Mouse (Mus musculus): Measurements from ENCODE around the gene Zswim3. TPM values are rescaled to one million over a fixed set of nuclear protein-coding genes. Genes with fewer than 3 reads are reported as not detected.
A peak's percentile ranks its signal among the peaks of the same experiment; 100 is the strongest.
"Not testable (repeated sequence)": the region's sequence is repeated elsewhere in the genome, so short reads cannot be mapped to it uniquely, and the experiment has no call there.

The Zswim3 gene
- polyA plus RNA-seq, 1 experiment, result 2.6 TPM

- TF ChIP-seq POLR2A (IDR thresholded peaks at IDR 0.05; ENCODE audit: low read depth, low read length), result no peak
- no peak for TF ChIP-seq CTCF (IDR thresholded peaks at IDR 0.05; ENCODE audit: extremely low read depth, insufficient read length, insufficient replicate concordance, low read depth, low read length)
- no peak overlapping the region for H3K27ac ChIP-seq (ENCODE audit: insufficient read depth, low read depth, low read length)
- 32% methylated on average over 9 of the region's 9 CpGs for WGBS
- H3K27me3 ChIP-seq (ENCODE audit: control insufficient read depth, insufficient read depth, low read length), result peaks cover 18% of the 10 kb centered on the region
- no peak overlapping the region for H3K4me3 ChIP-seq (ENCODE audit: low read depth, low read length)
- H3K36me3 ChIP-seq (ENCODE audit: control insufficient read depth, insufficient read depth, low read length), result no peaks in the 10 kb centered on the region
- peaks cover 11% of the 10 kb centered on the region for H3K4me1 ChIP-seq (ENCODE audit: control insufficient read depth, insufficient read depth, insufficient read length, low read length)
These were observed 54.9 kb downstream of the Zswim3 start for GRCm38 (mm10) chr2:164859640-164860432.

GRCm38 (mm10) chr2:164861094-164861493 is 56.2 kb downstream of the Zswim3 start:
- Histone ChIP-seq H3K36me3 (ENCODE audit: control insufficient read depth, insufficient read depth, low read length) (no peaks in the 10 kb centered on the region), H3K27me3 (ENCODE audit: control insufficient read depth, insufficient read depth, low read length) (peaks cover 18% of the 10 kb centered on the region), H3K4me3 (ENCODE audit: low read depth, low read length) (no peak overlapping the region), H3K4me1 (ENCODE audit: control insufficient read depth, insufficient read depth, insufficient read length, low read length) (peaks cover 11% of the 10 kb centered on the region), H3K27ac (ENCODE audit: insufficient read depth, low read depth, low read length) (no peak overlapping the region)
- TF ChIP-seq CTCF (IDR thresholded peaks at IDR 0.05; ENCODE audit: extremely low read depth, insufficient read length, insufficient replicate concordance, low read depth, low read length), result no peak
- no peak for TF ChIP-seq POLR2A (IDR thresholded peaks at IDR 0.05; ENCODE audit: low read depth, low read length)
- WGBS, result 67% methylated on average over 4 of the region's 4 CpGs

GRCm38 (mm10) chr2:164862179-164862861 is 57.4 kb downstream of the Zswim3 start:
- Histone ChIP-seq H3K4me1 (ENCODE audit: control insufficient read depth, insufficient read depth, insufficient read length, low read length) (peaks cover 12% of the 10 kb centered on the region), H3K27ac (ENCODE audit: insufficient read depth, low read depth, low read length) (peak overlapping the region; percentile 46), H3K4me3 (ENCODE audit: low read depth, low read length) (no peak overlapping the region), H3K27me3 (ENCODE audit: control insufficient read depth, insufficient read depth, low read length) (peaks cover 7% of the 10 kb centered on the region), H3K36me3 (ENCODE audit: control insufficient read depth, insufficient read depth, low read length) (no peaks in the 10 kb centered on the region)
- TF ChIP-seq POLR2A (IDR thresholded peaks at IDR 0.05; ENCODE audit: low read depth, low read length) (no peak), CTCF (IDR thresholded peaks at IDR 0.05; ENCODE audit: extremely low read depth, insufficient read length, insufficient replicate concordance, low read depth, low read length) (no peak)
- 18% methylated on average over 9 of the region's 9 CpGs for WGBS

GRCm38 (mm10) chr2:164863411-164863810 is 58.5 kb downstream of the Zswim3 start:
- not testable (repeated sequence) for H3K4me3 ChIP-seq (ENCODE audit: low read depth, low read length); H3K27me3 ChIP-seq (ENCODE audit: control insufficient read depth, insufficient read depth, low read length); H3K36me3 ChIP-seq (ENCODE audit: control insufficient read depth, insufficient read depth, low read length); H3K27ac ChIP-seq (ENCODE audit: insufficient read depth, low read depth, low read length)
- H3K4me1 ChIP-seq (ENCODE audit: control insufficient read depth, insufficient read depth, insufficient read length, low read length), result peaks cover 12% of the 10 kb centered on the region
- WGBS, result 89% methylated on average over 7 of the region's 9 CpGs

- 46% methylated on average over 4 of the region's 4 CpGs for WGBS
These were observed 59.7 kb downstream of the Zswim3 start for GRCm38 (mm10) chr2:164864593-164864992.

GRCm38 (mm10) chr2:164866741-164867551 is 62.0 kb downstream of the Zswim3 start:
- TF ChIP-seq POLR2A (IDR thresholded peaks at IDR 0.05; ENCODE audit: low read depth, low read length) (no peak), CTCF (IDR thresholded peaks at IDR 0.05; ENCODE audit: extremely low read depth, insufficient read length, insufficient replicate concordance, low read depth, low read length) (no peak)
- peaks cover 3% of the 10 kb centered on the region for H3K4me1 ChIP-seq (ENCODE audit: control insufficient read depth, insufficient read depth, insufficient read length, low read length)
- no peaks in the 10 kb centered on the region for H3K36me3 ChIP-seq (ENCODE audit: control insufficient read depth, insufficient read depth, low read length)
- WGBS, result 38% methylated on average over 16 of the region's 16 CpGs
- peak overlapping the region; percentile 60 for H3K27ac ChIP-seq (ENCODE audit: insufficient read depth, low read depth, low read length)
- no peaks in the 10 kb centered on the region for H3K27me3 ChIP-seq (ENCODE audit: control insufficient read depth, insufficient read depth, low read length)
- H3K4me3 ChIP-seq (ENCODE audit: low read depth, low read length), result no peak overlapping the region

More at GRCm38 (mm10) chr2:164864593-164864992, 59.7 kb downstream of the Zswim3 start:
- TF ChIP-seq CTCF (IDR thresholded peaks at IDR 0.05; ENCODE audit: extremely low read depth, insufficient read length, insufficient replicate concordance, low read depth, low read length) (no peak), POLR2A (IDR thresholded peaks at IDR 0.05; ENCODE audit: low read depth, low read length) (no peak)
- peaks cover 6% of the 10 kb centered on the region for H3K4me1 ChIP-seq (ENCODE audit: control insufficient read depth, insufficient read depth, insufficient read length, low read length)
- H3K27ac ChIP-seq (ENCODE audit: insufficient read depth, low read depth, low read length), result no peak overlapping the region
- H3K4me3 ChIP-seq (ENCODE audit: low read depth, low read length), result no peak overlapping the region
- no peaks in the 10 kb centered on the region for H3K27me3 ChIP-seq (ENCODE audit: control insufficient read depth, insufficient read depth, low read length)
- no peaks in the 10 kb centered on the region for H3K36me3 ChIP-seq (ENCODE audit: control insufficient read depth, insufficient read depth, low read length)

- Histone ChIP-seq H3K27me3 (ENCODE audit: control insufficient read depth, insufficient read depth, low read length) (no peaks in the 10 kb centered on the region), H3K4me1 (ENCODE audit: control insufficient read depth, insufficient read depth, insufficient read length, low read length) (peaks cover 6% of the 10 kb centered on the region; the same call in 1 of the 2 replicates), H3K27ac (ENCODE audit: insufficient read depth, low read depth, low read length) (peak overlapping the region; percentile 60), H3K4me3 (ENCODE audit: low read depth, low read length) (no peak overlapping the region), H3K36me3 (ENCODE audit: control insufficient read depth, insufficient read depth, low read length) (no peaks in the 10 kb centered on the region)
- TF ChIP-seq POLR2A (IDR thresholded peaks at IDR 0.05; ENCODE audit: low read depth, low read length) (no peak), CTCF (IDR thresholded peaks at IDR 0.05; ENCODE audit: extremely low read depth, insufficient read length, insufficient replicate concordance, low read depth, low read length) (peak; percentile 69; the same call in 1 of the 2 replicates)
- WGBS, result 95% methylated on average over 7 of the region's 7 CpGs
These were observed 62.7 kb downstream of the Zswim3 start for GRCm38 (mm10) chr2:164867566-164867965.

Measured in small intestine, adult 2 months (tissue).